Mouse (Mus musculus): ENCODE data around the gene Gm20747. TPM values are rescaled to one million over a fixed set of nuclear protein-coding genes. Genes with fewer than 3 reads are reported as not detected.
"Not testable (repeated sequence)": the region's sequence is repeated elsewhere in the genome, so short reads cannot be mapped to it uniquely, and the experiment has no call there.

Gene Gm20747
- not detected in 2 replicates for polyA plus RNA-seq (2015; fragmentation: Nextera tagmentation; extraction: Ambion mirVana)

GRCm38 (mm10) chrY:53418191-53418590, at the start of gene Gm20747:
Gene Gm20747 (minus strand): TSS chrY:53418291.
- not testable (repeated sequence) for H3K27me3 ChIP-seq (replicated peaks); H3K9ac ChIP-seq; H3K9me3 ChIP-seq; ATAC-seq (ENCODE audit: extremely low read depth, insufficient number of reproducible peaks, low FRiP score, low TSS enrichment); H3K4me3 ChIP-seq; H3K4me1 ChIP-seq; H3K4me2 ChIP-seq; H3K27ac ChIP-seq (replicated peaks); H3K36me3 ChIP-seq
- no CpG with 5 or more reads among the region's 3 CpGs for WGBS
